Mouse (Mus musculus) right cerebral cortex, postnatal 36 days (tissue): ENCODE results near the gene Bclaf1.

Experiments
- DNase-seq, 2 experiments: peaks; one replicate each; pipeline ENCODE4 v3.0.0; 2022; ENCODE audit warnings: low spot score in 2 of 2, mixed read lengths in 1 of 2

Gene Bclaf1

DNA sequence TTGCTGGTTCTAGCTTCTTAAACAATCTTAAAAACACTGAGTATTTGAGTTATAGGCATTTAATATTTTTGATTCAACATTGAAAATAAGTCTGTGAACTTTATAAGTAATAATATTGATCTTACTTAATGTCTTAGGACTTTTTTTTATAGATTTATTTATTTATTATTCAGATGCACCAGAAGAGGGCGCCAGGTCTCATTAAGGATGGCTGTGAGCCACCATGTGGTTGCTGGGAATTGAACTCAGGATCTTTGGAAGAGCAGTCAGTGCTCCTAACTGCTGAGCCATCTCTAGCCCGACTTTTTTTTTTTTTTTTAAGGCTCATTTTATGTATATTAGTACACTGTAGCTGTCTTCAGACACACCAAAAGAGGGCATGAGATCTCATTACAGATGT lies 2.5 kb downstream of the Bclaf1 start:
- no peak for DNase-seq

DNA sequence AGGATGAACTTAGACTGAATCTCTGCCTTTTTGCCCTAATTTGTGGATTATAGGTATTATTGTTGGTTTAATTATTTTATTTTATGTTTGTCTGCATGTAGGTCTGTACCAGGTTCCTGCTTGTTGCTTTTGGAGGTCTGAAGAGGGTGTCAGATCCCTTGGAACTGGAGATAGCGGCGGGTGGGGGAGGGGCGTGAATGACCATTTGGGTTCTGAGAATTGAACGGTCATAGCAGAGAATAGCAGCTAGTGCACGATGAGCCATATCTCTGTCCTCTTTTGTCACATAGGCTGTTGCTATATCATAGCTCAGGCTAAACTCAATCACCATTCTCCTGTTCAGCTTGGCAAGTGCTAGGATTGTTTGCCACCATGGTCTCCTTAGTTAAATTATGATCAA lies 5.2 kb downstream of the Bclaf1 start:
- no peak for DNase-seq

GRCm38 (mm10) chr10:20326226-20326625 lies 14.0 kb downstream of the Bclaf1 start:
- DNase-seq: no peak

GRCm38 (mm10) chr10:20331262-20331661 lies 19.0 kb downstream of the Bclaf1 start:
- DNase-seq: no peak

GRCm38 (mm10) chr10:20337872-20338271 lies 25.6 kb downstream of the Bclaf1 start:
- no peak for DNase-seq

DNA sequence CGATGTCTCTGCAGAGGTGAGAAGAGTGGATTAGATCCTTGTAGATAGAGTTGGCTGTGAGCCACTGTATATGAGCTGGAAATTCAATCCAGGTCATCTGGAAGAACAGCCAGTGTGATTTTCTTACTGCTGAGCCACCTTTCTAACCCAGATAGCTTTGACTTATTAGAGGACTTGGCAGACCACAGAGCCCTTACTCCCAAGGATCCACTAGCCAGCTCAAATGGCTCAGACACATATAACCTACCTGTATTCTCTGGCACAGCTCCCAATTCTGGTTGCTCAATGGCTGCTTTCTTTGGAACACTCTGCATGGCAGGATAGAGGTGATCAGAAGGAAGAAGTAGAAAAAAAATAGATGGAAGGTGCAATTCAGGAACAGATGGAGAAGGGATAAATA lies 33.5 kb downstream of the Bclaf1 start:
- DNase-seq: no peak

GRCm38 (mm10) chr10:20347285-20348214 lies 35.3 kb downstream of the Bclaf1 start, which contains the start of gene Mtfr2:
Gene Mtfr2, plus strand, starts transcription at chr10:20347770.
- peak; percentile 90 for DNase-seq

DNA sequence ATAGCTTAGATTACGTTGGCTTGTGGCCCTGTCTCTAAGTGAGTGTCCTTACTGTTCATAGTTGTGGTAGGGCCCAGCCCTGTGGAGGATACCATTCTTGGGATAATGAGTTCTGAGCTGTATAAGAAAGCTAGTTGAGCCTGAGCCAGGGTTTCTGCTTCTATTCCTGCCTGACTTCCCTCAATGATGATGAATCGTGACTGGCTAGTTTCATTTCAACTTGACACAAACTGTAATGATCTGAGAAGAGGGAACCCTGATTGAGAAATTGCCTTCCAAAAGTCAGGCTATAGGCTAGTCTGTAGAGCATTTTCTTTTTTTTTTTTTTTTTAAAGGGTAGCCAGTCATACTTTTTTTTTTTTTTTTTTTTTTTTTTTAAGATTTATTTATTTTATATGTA lies 36.6 kb downstream of the Bclaf1 start:
- DNase-seq: no peak

DNA sequence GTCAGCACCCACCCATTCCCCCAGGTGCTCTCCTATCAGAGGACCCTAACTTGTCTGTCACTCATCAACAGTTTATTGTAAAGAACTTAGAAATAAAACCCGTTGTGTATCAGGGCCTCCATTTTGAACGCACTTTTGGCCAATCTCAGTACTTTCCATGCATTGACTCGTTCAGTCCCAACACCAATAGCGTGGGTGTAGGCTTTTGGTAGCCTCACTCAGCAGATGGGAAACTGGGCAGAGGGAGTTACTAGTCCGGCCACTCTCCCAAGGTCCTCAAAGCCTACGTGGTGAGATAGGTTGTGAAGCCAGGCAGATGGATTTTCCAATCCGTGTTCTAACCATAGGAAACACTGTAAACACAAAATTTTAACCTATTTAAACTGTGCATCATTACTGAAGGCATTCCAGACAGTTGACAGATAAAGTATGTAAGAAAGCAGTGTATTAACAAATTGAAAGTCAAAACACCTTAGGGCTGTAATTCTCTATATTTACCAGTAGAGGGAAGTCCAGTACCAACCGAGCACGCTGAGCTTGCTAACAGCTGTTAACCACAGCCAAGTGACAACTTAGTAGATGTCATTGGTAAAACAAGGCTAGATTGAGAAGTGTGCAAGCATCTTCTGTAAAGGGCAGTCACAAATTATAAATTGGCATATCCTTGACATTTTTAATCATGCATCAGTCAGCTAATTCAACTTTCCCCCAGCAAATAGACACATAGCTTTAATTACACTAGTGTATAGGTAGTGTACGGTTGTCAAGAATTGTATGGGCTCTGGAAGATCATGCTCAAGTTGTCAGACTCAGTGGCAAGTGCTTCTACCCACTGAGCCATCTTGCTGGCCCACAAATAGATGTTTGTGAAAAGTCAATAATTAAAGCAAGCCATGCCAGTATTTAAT lies 49.5 kb downstream of the Bclaf1 start:
- DNase-seq: no peak

DNA sequence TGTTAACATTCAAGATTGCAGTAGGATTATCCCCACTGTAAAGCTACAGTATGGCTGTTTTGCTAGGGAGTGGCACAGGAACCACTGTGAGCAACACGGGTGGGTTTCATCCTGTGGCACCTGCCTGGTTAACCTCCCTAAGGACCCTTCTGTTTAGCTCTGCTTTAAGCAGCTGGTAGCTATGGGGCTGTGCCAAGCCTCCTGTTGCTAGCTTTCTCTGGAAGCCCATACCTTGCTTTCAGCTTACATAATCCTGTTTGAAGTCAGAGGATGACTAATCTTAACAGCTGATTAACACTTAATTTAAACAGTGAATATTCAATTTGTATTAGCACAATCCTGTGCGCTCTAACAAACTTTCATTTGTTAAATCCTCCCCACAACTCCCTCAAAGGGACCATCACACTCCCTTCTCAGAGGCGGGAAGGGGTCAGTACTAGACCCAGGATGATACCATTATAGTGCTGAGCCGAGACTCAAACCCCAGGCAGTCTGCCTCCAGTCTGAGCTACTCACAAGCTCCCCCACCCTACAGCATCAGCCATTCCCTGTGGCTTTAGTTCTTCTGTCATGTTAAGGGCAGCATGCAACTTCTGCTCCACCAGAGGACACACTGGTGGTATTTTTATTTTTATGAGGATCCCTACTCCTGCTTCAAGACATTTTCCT lies 50.3 kb downstream of the Bclaf1 start:
- DNase-seq: no peak

- DNase-seq: no peak
Observed at GRCm38 (mm10) chr10:20372046-20372445, 59.8 kb downstream of the Bclaf1 start.

- no peak for DNase-seq
Observed at GRCm38 (mm10) chr10:20377621-20378020, 65.4 kb downstream of the Bclaf1 start.

DNA sequence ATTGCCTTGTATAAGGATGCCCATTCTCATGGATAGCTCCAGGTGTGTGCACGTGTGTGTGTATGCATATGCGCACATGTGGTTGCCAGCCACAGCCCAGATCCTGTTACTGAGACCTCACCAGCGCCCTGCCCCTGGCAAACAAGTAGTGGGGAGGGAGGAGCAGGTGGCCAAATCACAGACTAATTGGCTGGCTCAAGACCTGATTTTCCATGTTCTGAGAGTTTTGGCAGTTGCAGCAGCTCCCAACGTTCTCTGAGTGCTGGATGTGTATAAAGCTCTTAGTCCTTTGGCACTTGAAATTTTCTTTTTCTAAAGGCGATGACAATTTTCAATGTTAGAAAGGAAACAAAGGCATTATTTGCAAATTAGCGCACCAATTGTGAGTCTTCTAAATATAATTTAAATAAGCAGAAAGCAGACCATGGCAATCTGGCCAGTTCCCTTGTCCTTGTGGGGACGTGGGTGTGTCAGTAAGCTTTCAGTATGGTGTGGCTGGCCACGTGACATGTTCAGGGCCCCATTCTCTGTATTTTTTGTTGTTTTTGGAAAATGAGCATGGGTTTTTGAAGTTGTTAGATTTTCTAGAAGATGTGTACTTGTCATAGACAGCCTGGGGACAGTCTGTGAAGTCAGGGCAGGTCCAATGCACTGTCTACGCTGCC lies 66.9 kb downstream of the Bclaf1 start:
- no peak for DNase-seq

- peak; percentile 27 to 30 for DNase-seq
Observed at GRCm38 (mm10) chr10:20380798-20381197, 68.5 kb downstream of the Bclaf1 start.

DNA sequence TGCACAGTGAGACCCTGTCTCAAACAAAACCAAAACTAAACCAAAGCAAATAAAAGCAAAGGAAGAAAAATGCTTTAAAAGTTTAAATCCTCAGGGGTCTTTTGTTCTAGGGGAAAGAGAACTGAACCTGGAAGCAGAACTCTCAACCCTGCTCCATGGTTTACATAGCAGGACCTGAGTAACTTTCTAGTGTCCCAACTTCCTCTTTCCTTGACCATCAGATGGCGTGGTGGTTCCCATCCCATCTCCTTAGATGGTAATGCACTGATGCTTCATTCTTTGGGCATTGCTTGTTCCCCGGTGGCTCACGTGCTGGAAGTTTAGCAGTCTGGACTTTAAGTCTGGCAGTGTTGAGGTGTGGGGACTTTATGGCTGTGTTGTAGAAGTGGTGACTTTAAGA lies 69.1 kb downstream of the Bclaf1 start:
- DNase-seq: no peak

DNA sequence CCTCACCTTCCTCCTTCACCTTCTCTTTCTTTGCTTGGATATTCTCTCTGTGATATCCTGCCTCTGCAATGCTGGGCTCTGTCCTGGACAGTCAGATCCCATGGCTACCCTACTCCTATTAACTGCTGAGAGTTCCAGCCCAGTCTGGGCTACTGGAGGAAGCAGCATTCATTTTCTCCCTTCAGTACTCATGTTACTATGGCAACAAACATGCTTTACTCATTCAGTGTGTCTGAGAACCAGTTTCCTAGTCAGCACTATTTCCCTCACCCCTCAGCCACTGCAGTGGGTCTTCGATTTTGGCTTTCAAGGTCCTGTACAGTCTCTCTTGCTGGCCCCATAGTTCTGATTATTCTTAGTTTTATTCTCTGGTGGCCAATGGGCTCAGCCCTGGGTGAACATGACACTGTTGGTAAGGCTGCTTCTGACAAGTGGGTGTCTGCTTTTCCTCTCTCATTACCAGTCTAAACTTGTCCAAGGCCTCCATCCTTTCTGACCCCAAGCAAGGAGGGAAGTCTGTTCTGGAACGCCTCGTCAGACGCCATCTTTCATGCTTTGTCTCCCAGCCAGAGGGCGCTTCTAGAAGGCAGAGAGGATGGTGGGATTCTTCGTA lies 70.6 kb downstream of the Bclaf1 start:
- DNase-seq: no peak

GRCm38 (mm10) chr10:20390568-20390967 lies 78.3 kb downstream of the Bclaf1 start:
- no peak for DNase-seq
